Mouse (Mus musculus) G1E (cell line): ENCODE measurements around the gene Ints12. TPM values are rescaled to one million over a fixed set of nuclear protein-coding genes. Genes with fewer than 3 reads are reported as not detected.

Experiments used
- ATAC-seq: 2 replicates; pipeline ENCODE4 v1.8.0; 2016; ENCODE audit warnings: mild to moderate bottlenecking; ENCODE audit not compliant: insufficient number of reproducible peaks, poor library complexity, low FRiP score, severe bottlenecking; ENCODE audit errors: extremely low read depth
- DNase-seq: peaks from one replicate; pipeline ENCODE4 v3.0.0; 2012; ENCODE audit warnings: low spot score
- H3K27me3 ChIP-seq: 2 replicates; pipeline ENCODE4 v1.6.1; 2012; ENCODE audit warnings: mild to moderate bottlenecking, low read length, inconsistent platforms; ENCODE audit not compliant: insufficient read depth
- H3K36me3 ChIP-seq: replicated peaks from 2 replicates; pipeline ENCODE3; 2012; ENCODE audit warnings: mild to moderate bottlenecking, inconsistent platforms
- H3K4me1 ChIP-seq: 2 replicates; pipeline ENCODE4 v1.6.1; 2012; ENCODE audit warnings: low read depth, low read length, inconsistent platforms, mixed read lengths; ENCODE audit not compliant: insufficient read depth
- H3K4me3 ChIP-seq: 2 replicates; pipeline ENCODE4 v1.5.1; 2012; ENCODE audit warnings: low read depth, mild to moderate bottlenecking, inconsistent platforms, low read length, moderate library complexity, mixed read lengths
- H3K9me3 ChIP-seq: replicated peaks from 2 replicates; pipeline ENCODE4 v1.6.1; 2012; ENCODE audit warnings: inconsistent platforms
- CTCF ChIP-seq: IDR thresholded peaks from 2 replicates; pipeline ENCODE4 v1.5.1; 2012; ENCODE audit warnings: low read depth, low read length, inconsistent platforms, mixed read lengths
- GATA1 ChIP-seq: IDR thresholded peaks from 2 replicates; pipeline ENCODE4 v1.6.1; 2012; ENCODE audit warnings: borderline replicate concordance, low read length, inconsistent platforms, mixed read lengths
- GATA2 ChIP-seq: IDR thresholded peaks from 2 replicates; pipeline ENCODE4 v1.6.1; 2012; ENCODE audit warnings: low read depth, low read length, inconsistent platforms, borderline replicate concordance
- POLR2AphosphoS5 ChIP-seq: IDR thresholded peaks from 2 replicates; pipeline ENCODE4 v1.6.1; 2012; ENCODE audit warnings: low read depth, low read length, inconsistent platforms; ENCODE audit not compliant: insufficient replicate concordance
- TAL1 ChIP-seq: conservative IDR thresholded peaks from 2 replicates; pipeline ENCODE4 v1.6.1; 2012; ENCODE audit warnings: low read depth, low read length, inconsistent platforms, mixed read lengths
- polyA plus RNA-seq: library from polyadenylated mRNA; stranded (reverse); fragments of >175 nt; gene quantifications from 2 replicates; pipeline ENCODE4 v1.2.3, GENCODE M21; 2012
- total RNA-seq, 2 experiments: library from RNA; stranded (forward) in 1 of 2; stranded (reverse) in 1 of 2; fragments of 200-1000 nt in 1 of 2; fragments of >200 nt in 1 of 2; fragmentation: Nextera tagmentation in 1 of 2; gene quantifications; 2 replicates each; pipeline ENCODE4 v1.2.3; 2014 to 2017

Ints12 gene
- total and polyA plus RNA-seq, 3 experiments, result 1.8 to 50.2 (median 24.3) TPM

- peaks cover 51% of the 10 kb centered on the region for H3K4me1 ChIP-seq
- H3K27me3 ChIP-seq, result no peaks in the 10 kb centered on the region
- H3K36me3 ChIP-seq, result no peaks in the 10 kb centered on the region
- no peak for DNase-seq
- ATAC-seq, result no peak
- no peak overlapping the region for H3K4me3 ChIP-seq
- no peak for TF ChIP-seq GATA1
- no peak for TF ChIP-seq GATA2
- TF ChIP-seq CTCF, result no peak
- TF ChIP-seq TAL1, result no peak
- TF ChIP-seq POLR2AphosphoS5, result no peak
- H3K9me3 ChIP-seq, result no peaks in the 10 kb centered on the region
Observed at GRCm38 (mm10) chr3:133153629-133154028, 62.0 kb downstream of the Ints12 start.

GRCm38 (mm10) chr3:133154683-133155082, 63.0 kb downstream of the Ints12 start:
- no peaks in the 10 kb centered on the region for H3K36me3 ChIP-seq
- ATAC-seq, result no peak
- TF ChIP-seq GATA2, result no peak
- TF ChIP-seq CTCF, result no peak
- TF ChIP-seq TAL1, result no peak
- no peak for TF ChIP-seq GATA1
- no peak for TF ChIP-seq POLR2AphosphoS5
- peaks cover 44% of the 10 kb centered on the region for H3K4me1 ChIP-seq
- no peaks in the 10 kb centered on the region for H3K9me3 ChIP-seq
- no peaks in the 10 kb centered on the region for H3K27me3 ChIP-seq
- no peak for DNase-seq
- H3K4me3 ChIP-seq, result no peak overlapping the region

- ATAC-seq (no peak), DNase-seq (no peak)
- Histone ChIP-seq H3K36me3 (no peaks in the 10 kb centered on the region), H3K27me3 (peaks cover 2% of the 10 kb centered on the region), H3K4me3 (no peak overlapping the region), H3K4me1 (peaks cover 24% of the 10 kb centered on the region), H3K9me3 (no peaks in the 10 kb centered on the region)
- TF ChIP-seq POLR2AphosphoS5 (no peak), TAL1 (no peak), GATA2 (no peak), GATA1 (no peak), CTCF (no peak)
Observed at GRCm38 (mm10) chr3:133158260-133158659, 66.6 kb downstream of the Ints12 start.

Other genes starting within 250 kb of the Ints12 start
- not detected in 2 replicates for gene Npnt, start 141.5 kb upstream of the Ints12 start, total RNA-seq (2014; fragmentation: Nextera tagmentation)
- gene Npnt, start 141.5 kb upstream of the Ints12 start, total RNA-seq (2017), result 0.05 and 0.06 TPM in 2 replicates
- not detected in 2 replicates for gene Npnt, start 141.5 kb upstream of the Ints12 start, polyA plus RNA-seq
- gene Gstcd, start 193 bp downstream of the Ints12 start, total RNA-seq (2014; fragmentation: Nextera tagmentation), result 59.9 and 64.0 TPM in 2 replicates
- gene Gstcd, start 193 bp downstream of the Ints12 start, total RNA-seq (2017), result 24.5 and 24.7 TPM in 2 replicates
- 11.8 and 14.9 TPM in 2 replicates for gene Gstcd, start 193 bp downstream of the Ints12 start, polyA plus RNA-seq
- 0.15 TPM in 1 of 2 replicates, not detected in the other for gene Arhgef38, start 143.1 kb downstream of the Ints12 start, total RNA-seq (2014; fragmentation: Nextera tagmentation)
- 0.11 TPM in 1 of 2 replicates, not detected in the other for gene Arhgef38, start 143.1 kb downstream of the Ints12 start, total RNA-seq (2017)
- not detected in 2 replicates for gene Arhgef38, start 143.1 kb downstream of the Ints12 start, polyA plus RNA-seq
- 38.1 and 40.6 TPM in 2 replicates for gene Ppa2, start 218.3 kb downstream of the Ints12 start, total RNA-seq (2014; fragmentation: Nextera tagmentation)
- 115 and 145 TPM in 2 replicates for gene Ppa2, start 218.3 kb downstream of the Ints12 start, total RNA-seq (2017)
- 67.3 and 67.8 TPM in 2 replicates for gene Ppa2, start 218.3 kb downstream of the Ints12 start, polyA plus RNA-seq